Mouse (Mus musculus) spleen, adult 2 months (tissue): ENCODE measurements around the gene Grid1. TPM values are rescaled to one million over a fixed set of nuclear protein-coding genes. Genes with fewer than 3 reads are reported as not detected.

ENCODE experiments used
- DNase-seq, 2 experiments: peaks; one replicate each; pipeline versions ENCODE4 v3.0.0 to v3.0.0-alpha.2; 2012 to 2021; ENCODE audit warnings: low spot score in 2 of 2, low read depth in 1 of 2
- H3K27ac ChIP-seq: fragments of 200-500 bp; 2 replicates; pipeline ENCODE4 v1.5.1; 2012; ENCODE audit warnings: low read length, inconsistent platforms; ENCODE audit not compliant: insufficient read depth
- H3K27me3 ChIP-seq: fragments of 200-500 bp; 2 replicates; pipeline ENCODE4 v1.6.1; 2012; ENCODE audit warnings: mild to moderate bottlenecking, moderate library complexity, low read length, inconsistent platforms; ENCODE audit not compliant: control insufficient read depth, insufficient read depth
- H3K36me3 ChIP-seq: fragments of 200-500 bp; 2 replicates; pipeline ENCODE4 v1.6.1; 2012; ENCODE audit warnings: mild to moderate bottlenecking, low read length, inconsistent platforms; ENCODE audit not compliant: control insufficient read depth, insufficient read depth
- H3K4me1 ChIP-seq: fragments of 200-500 bp; 2 replicates; pipeline ENCODE4 v1.6.1; 2011; ENCODE audit warnings: inconsistent platforms; ENCODE audit not compliant: control insufficient read depth, insufficient read depth, insufficient read length
- H3K4me3 ChIP-seq: fragments of 200-500 bp; 2 replicates; pipeline ENCODE4 v1.5.1; 2011; ENCODE audit warnings: mild to moderate bottlenecking, inconsistent platforms; ENCODE audit not compliant: insufficient read depth, insufficient read length; ENCODE audit errors: extremely low read depth
- CTCF ChIP-seq: fragments of 200-500 bp; IDR thresholded peaks from 2 replicates; pipeline ENCODE4 v1.5.1; 2011; ENCODE audit warnings: mild to moderate bottlenecking, inconsistent platforms; ENCODE audit not compliant: insufficient read depth, insufficient read length, insufficient replicate concordance; ENCODE audit errors: extremely low read depth
- POLR2A ChIP-seq: fragments of 200-500 bp; IDR thresholded peaks from 2 replicates; pipeline ENCODE4 v1.6.1; 2011; ENCODE audit warnings: low read depth, low read length, inconsistent platforms
- WGBS: fragments of 180-500 bp; shearing (Covaris S2); methylation state at CpG from one replicate; pipeline ENCODE4 v1.1.7; 2018; 5-methylcytosine and 5-hydroxymethylcytosine counted together
- polyA plus RNA-seq: library from polyadenylated mRNA; depleted of rRNA; stranded (reverse); fragments of >200 nt; gene quantifications from 2 replicates; pipeline ENCODE4 v1.2.3, GENCODE M21; 2012

Gene Grid1
- polyA plus RNA-seq, 1 experiment = 0.02 TPM

GRCm38 (mm10) chr14:34776719-34777385 is 43.1 kb upstream of the Grid1 start:
- 83% methylated on average over 12 of the region's 12 CpGs for WGBS
- TF ChIP-seq CTCF (no peak), POLR2A (no peak)
- no peaks in the 10 kb centered on the region for H3K4me1 ChIP-seq
- H3K36me3 ChIP-seq = no peaks in the 10 kb centered on the region
- H3K27ac ChIP-seq = no peak overlapping the region
- DNase-seq = no peak
- no peak overlapping the region for H3K4me3 ChIP-seq
- H3K27me3 ChIP-seq = no peaks in the 10 kb centered on the region

- Histone ChIP-seq H3K27me3 (no peaks in the 10 kb centered on the region), H3K36me3 (no peaks in the 10 kb centered on the region), H3K4me1 (no peaks in the 10 kb centered on the region), H3K27ac (no peak overlapping the region), H3K4me3 (no peak overlapping the region)
- TF ChIP-seq POLR2A (no peak), CTCF (peak; percentile 84; the same call in 1 of the 2 replicates)
- WGBS = 22% methylated on average over 10 of the region's 10 CpGs
- DNase-seq = no peak
Observed at GRCm38 (mm10) chr14:34777810-34778209, 42.1 kb upstream of the Grid1 start.

- Histone ChIP-seq H3K27me3 (no peaks in the 10 kb centered on the region), H3K4me1 (no peaks in the 10 kb centered on the region), H3K4me3 (no peak overlapping the region), H3K27ac (no peak overlapping the region), H3K36me3 (no peaks in the 10 kb centered on the region)
- no peak for DNase-seq
- 84% methylated on average over 7 of the region's 7 CpGs for WGBS
- TF ChIP-seq CTCF = no peak
- TF ChIP-seq POLR2A = no peak
Observed at GRCm38 (mm10) chr14:34778760-34779159, 41.1 kb upstream of the Grid1 start.

- WGBS = 53% methylated on average over 1 of the region's 1 CpGs
- no peak for DNase-seq
- H3K36me3 ChIP-seq = no peaks in the 10 kb centered on the region
- no peak overlapping the region for H3K27ac ChIP-seq
- TF ChIP-seq CTCF (no peak), POLR2A (no peak)
- no peaks in the 10 kb centered on the region for H3K27me3 ChIP-seq
- H3K4me1 ChIP-seq = no peaks in the 10 kb centered on the region
- H3K4me3 ChIP-seq = no peak overlapping the region
Observed at GRCm38 (mm10) chr14:34793406-34794037, 26.4 kb upstream of the Grid1 start.

GRCm38 (mm10) chr14:34810763-34811489 is 9.0 kb upstream of the Grid1 start:
- WGBS = 23% methylated on average over 16 of the region's 16 CpGs
- peak in 1 of 2 experiments; percentile 34 for DNase-seq
- no peak overlapping the region for H3K4me3 ChIP-seq
- H3K27ac ChIP-seq = no peak overlapping the region
- H3K27me3 ChIP-seq = no peaks in the 10 kb centered on the region
- TF ChIP-seq CTCF (peak; percentile 54; the same call in 1 of the 2 replicates), POLR2A (no peak)
- H3K36me3 ChIP-seq = no peaks in the 10 kb centered on the region
- H3K4me1 ChIP-seq = no peaks in the 10 kb centered on the region

- Histone ChIP-seq H3K27me3 (no peaks in the 10 kb centered on the region), H3K27ac (no peak overlapping the region), H3K36me3 (no peaks in the 10 kb centered on the region), H3K4me3 (no peak overlapping the region), H3K4me1 (no peaks in the 10 kb centered on the region)
- WGBS = 72% methylated on average over 10 of the region's 10 CpGs
- no peak for DNase-seq
- TF ChIP-seq POLR2A = no peak
- no peak for TF ChIP-seq CTCF
Observed at GRCm38 (mm10) chr14:34811490-34811808, 8.5 kb upstream of the Grid1 start.
